28 mouse cellular contexts compared by ENCODE assay signal in genomic region chr8:126928028-126928427, GRCm38 (mm10). TPM values are rescaled to one million over a fixed set of nuclear protein-coding genes. Genes with fewer than 3 reads are reported as not detected.
DNase-seq lines count a peak whose midpoint lies in the region; ATAC-seq and TF ChIP-seq lines count a peak whose summit lies in the region.
"Had no signal": no experiment of that assay in that cellular context is flagged by ENCODE, and none has a peak within 500 bp of the region (broad histone marks: within the 10 kb centered on the region; RNA-seq: fewer than 3 reads in every experiment).

No protein-coding gene starts in this region.

- no peak overlapping the region for H3K27ac ChIP-seq in intestine, embryonic 16.5 days (ENCODE audit: low read length)
- H3K27ac ChIP-seq in intestine, embryonic 15.5 days = no peak overlapping the region
- H3K27ac ChIP-seq in intestine, postnatal 0 days (ENCODE audit: low read depth, low read length) = peak overlapping the region; percentile 54; the same call in 1 of the 2 replicates
- no peak overlapping the region for H3K27ac ChIP-seq in lung, postnatal 0 days (ENCODE audit: low read length)
- H3K27ac ChIP-seq: embryonic facial prominence, embryonic 10.5 days; embryonic facial prominence, embryonic 15.5 days; forebrain, embryonic 13.5 days; left cerebral cortex, adult 2 months; limb, embryonic 13.5 days; macrophage; midbrain, embryonic 13.5 days; neural tube, embryonic 15.5 days had no signal

- no peaks in the 10 kb centered on the region for H3K27me3 ChIP-seq in intestine, embryonic 16.5 days (replicated peaks; ENCODE audit: control insufficient read depth, insufficient read depth, low read length)
- no peaks in the 10 kb centered on the region for H3K27me3 ChIP-seq in intestine, embryonic 15.5 days (replicated peaks)
- no peaks in the 10 kb centered on the region for H3K27me3 ChIP-seq in intestine, postnatal 0 days (replicated peaks; ENCODE audit: control insufficient read depth, insufficient read depth, low read length)
- H3K27me3 ChIP-seq in lung, postnatal 0 days (replicated peaks; ENCODE audit: insufficient read depth, low read length) = no peaks in the 10 kb centered on the region
- H3K27me3 ChIP-seq: embryonic facial prominence, embryonic 15.5 days; forebrain, embryonic 13.5 days; limb, embryonic 13.5 days; midbrain, embryonic 13.5 days; neural tube, embryonic 15.5 days had no signal

- no peak overlapping the region for H3K4me2 ChIP-seq in intestine, embryonic 16.5 days (ENCODE audit: low read depth, low read length)
- no peak overlapping the region for H3K4me2 ChIP-seq in intestine, embryonic 15.5 days (replicated peaks)
- H3K4me2 ChIP-seq in intestine, postnatal 0 days (replicated peaks; ENCODE audit: low read depth) = no peak overlapping the region
- no peak overlapping the region for H3K4me2 ChIP-seq in lung, postnatal 0 days (replicated peaks; ENCODE audit: low read depth, low read length)
- H3K4me2 ChIP-seq: embryonic facial prominence, embryonic 15.5 days; forebrain, embryonic 13.5 days; limb, embryonic 13.5 days; liver, embryonic 11.5 days; midbrain, embryonic 13.5 days; neural tube, embryonic 15.5 days had no signal

- no peak for TF ChIP-seq CTCF in intestine, postnatal 0 days (IDR thresholded peaks at IDR 0.05; ENCODE audit: low read depth)
- TF ChIP-seq CTCF in lung, postnatal 0 days (IDR thresholded peaks at IDR 0.05) = no peak

- H3K4me3 ChIP-seq in intestine, embryonic 16.5 days (ENCODE audit: low read length) = no peak overlapping the region
- H3K4me3 ChIP-seq in intestine, embryonic 15.5 days (replicated peaks) = no peak overlapping the region
- no peak overlapping the region for H3K4me3 ChIP-seq in intestine, postnatal 0 days (ENCODE audit: low read depth, low read length)
- no peak overlapping the region for H3K4me3 ChIP-seq in lung, postnatal 0 days (ENCODE audit: low read depth, low read length)
- H3K4me3 ChIP-seq: embryonic facial prominence, embryonic 10.5 days; embryonic facial prominence, embryonic 15.5 days; forebrain, embryonic 13.5 days; left cerebral cortex, adult 2 months; limb, embryonic 13.5 days; midbrain, embryonic 13.5 days; neural tube, embryonic 15.5 days had no signal

- H3K9me3 ChIP-seq in intestine, embryonic 16.5 days (ENCODE audit: control insufficient read depth, low read length) = no peaks in the 10 kb centered on the region
- H3K9me3 ChIP-seq in intestine, embryonic 15.5 days = no peaks in the 10 kb centered on the region
- H3K9me3 ChIP-seq in intestine, postnatal 0 days (ENCODE audit: control insufficient read depth) = no peaks in the 10 kb centered on the region
- no peaks in the 10 kb centered on the region for H3K9me3 ChIP-seq in lung, postnatal 0 days (ENCODE audit: low read length)
- H3K9me3 ChIP-seq: embryonic facial prominence, embryonic 10.5 days; embryonic facial prominence, embryonic 15.5 days; forebrain, embryonic 13.5 days; limb, embryonic 13.5 days; midbrain, embryonic 13.5 days; neural tube, embryonic 15.5 days had no signal

- H3K4me1 ChIP-seq in intestine, embryonic 16.5 days (ENCODE audit: control insufficient read depth, insufficient read depth, low read length) = peaks cover 5% of the 10 kb centered on the region
- peaks cover 9% of the 10 kb centered on the region; the same call in 1 of the 2 replicates for H3K4me1 ChIP-seq in intestine, embryonic 15.5 days (replicated peaks)
- H3K4me1 ChIP-seq in intestine, postnatal 0 days (replicated peaks; ENCODE audit: control insufficient read depth, insufficient read depth, low read length) = no peaks in the 10 kb centered on the region
- H3K4me1 ChIP-seq in lung, postnatal 0 days (ENCODE audit: insufficient read depth, low read depth, low read length) = no peaks in the 10 kb centered on the region
- H3K4me1 ChIP-seq: embryonic facial prominence, embryonic 15.5 days; forebrain, embryonic 13.5 days; limb, embryonic 13.5 days; midbrain, embryonic 13.5 days; neural tube, embryonic 15.5 days had no signal

- TF ChIP-seq EP300 in lung, postnatal 0 days (IDR thresholded peaks at IDR 0.05) = no peak

- no peak overlapping the region for H3K9ac ChIP-seq in intestine, embryonic 16.5 days (ENCODE audit: low read depth, low read length)
- no peak overlapping the region for H3K9ac ChIP-seq in intestine, embryonic 15.5 days
- no peak overlapping the region for H3K9ac ChIP-seq in intestine, postnatal 0 days (ENCODE audit: low read depth, low read length)
- H3K9ac ChIP-seq in lung, postnatal 0 days (replicated peaks; ENCODE audit: low read depth) = no peak overlapping the region
- H3K9ac ChIP-seq: embryonic facial prominence, embryonic 15.5 days; forebrain, embryonic 13.5 days; limb, embryonic 13.5 days; liver, postnatal 0 days; midbrain, embryonic 13.5 days; neural tube, embryonic 15.5 days had no signal

- peak; percentile 37 for DNase-seq in ES-CJ7 (ENCODE audit: low read depth, low spot score)
- peak; percentile 39 for DNase-seq in kidney, postnatal 10 days
- DNase-seq in lung, postnatal 0 days (ENCODE audit: low spot score) = no peak
- no peak for DNase-seq in layer of hippocampus, adult 9-11 months
- DNase-seq in thymus, postnatal 14 days = no peak
- DNase-seq: adrenal gland, adult 2 months; cerebellum, adult 2 months; cerebellum, postnatal 25 days; gastrocnemius, postnatal 10 days; heart, postnatal 14 days; liver, postnatal 0 days; lung, postnatal 10 days; retina, postnatal 1 day; right cerebral cortex, postnatal 14 days; thymus, postnatal 36 days had no signal

- 0 out of 2 replicates have a peak, but pooled peaks have one; percentile 10 for ATAC-seq in intestine, embryonic 16.5 days
- ATAC-seq in intestine, embryonic 15.5 days = no peak
- peak; percentile 32 for ATAC-seq in intestine, postnatal 0 days
- no peak for ATAC-seq in lung, postnatal 0 days
- ATAC-seq: activated CD4-positive, CD25-positive, alpha-beta regulatory T cell, adult 4 months; forebrain, embryonic 13.5 days; liver, postnatal 0 days; midbrain, embryonic 13.5 days had no signal

- 0 out of 2 replicates have a peak, but pooled peaks cover 5% of the 10 kb centered on the region for H3K36me3 ChIP-seq in intestine, embryonic 16.5 days (ENCODE audit: control insufficient read depth, insufficient read depth, low read length)
- H3K36me3 ChIP-seq in intestine, embryonic 15.5 days = peaks cover 14% of the 10 kb centered on the region
- peaks cover 28% of the 10 kb centered on the region for H3K36me3 ChIP-seq in intestine, postnatal 0 days (ENCODE audit: control insufficient read depth, insufficient read depth)
- H3K36me3 ChIP-seq in lung, postnatal 0 days (ENCODE audit: insufficient read depth, low read length) = 0 out of 2 replicates have a peak, but pooled peaks cover 4% of the 10 kb centered on the region

RNA-seq across cellular contexts. Expression of gene Tomm20, which starts 17.6 kb away (rescaled TPM):
- 314 and 329 TPM in 2 replicates for polyA plus RNA-seq in intestine, embryonic 16.5 days (2015; fragmentation: Nextera tagmentation; extraction: Ambion mirVana)
- polyA plus RNA-seq in intestine, embryonic 15.5 days (2015; fragmentation: Nextera tagmentation; extraction: Ambion mirVana) = 295 and 300 TPM in 2 replicates
- 278 and 296 TPM in 2 replicates for polyA plus RNA-seq in intestine, postnatal 0 days (2015; fragmentation: Nextera tagmentation; extraction: Ambion mirVana)
- 138 and 155 TPM in 2 replicates for polyA plus RNA-seq in lung, postnatal 0 days (2015; fragmentation: Nextera tagmentation; extraction: Ambion mirVana)

RNA-seq across cellular contexts. Expression of gene Rbm34, which starts 42.8 kb away (rescaled TPM):
- polyA plus RNA-seq in intestine, embryonic 16.5 days (2015; fragmentation: Nextera tagmentation; extraction: Ambion mirVana) = 20.6 and 22.0 TPM in 2 replicates
- polyA plus RNA-seq in intestine, embryonic 15.5 days (2015; fragmentation: Nextera tagmentation; extraction: Ambion mirVana) = 24.8 and 30.0 TPM in 2 replicates
- 25.3 and 29.1 TPM in 2 replicates for polyA plus RNA-seq in intestine, postnatal 0 days (2015; fragmentation: Nextera tagmentation; extraction: Ambion mirVana)
- 15.5 and 18.9 TPM in 2 replicates for polyA plus RNA-seq in lung, postnatal 0 days (2015; fragmentation: Nextera tagmentation; extraction: Ambion mirVana)

Comparison
In these comparisons a context has a peak if more than half of its experiments do, and no peak if none do; other contexts are left out.
1. ATAC-seq: peak in intestine, embryonic 16.5 days (single experiment) and intestine, postnatal 0 days (single experiment); none in intestine, embryonic 15.5 days (single experiment) and lung, postnatal 0 days (single experiment).
2. DNase-seq: peak in ES-CJ7 (single experiment) and kidney, postnatal 10 days (single experiment); none in lung, postnatal 0 days (single experiment), layer of hippocampus, adult 9-11 months (single experiment) and thymus, postnatal 14 days (single experiment).